Mouse (Mus musculus) liver, embryonic 13.5 days (tissue): ENCODE measurements around the gene Bin2. TPM values are rescaled to one million over a fixed set of nuclear protein-coding genes. Genes with fewer than 3 reads are reported as not detected.

Experiments used
- ATAC-seq: fragments of 200-750 bp; cut with Nextera tagmentation; 2 replicates; pipeline ENCODE4 v1.8.0; 2017; ENCODE audit warnings: low read depth, mild to moderate bottlenecking, moderate number of reproducible peaks, moderate library complexity
- DNase-seq: peaks from one replicate; pipeline ENCODE4 v3.0.0; 2022
- H3K27ac ChIP-seq: fragments of 300-500 bp; sonication (generic); 2 replicates; pipeline ENCODE4 v1.5.1; 2015; ENCODE audit warnings: moderate library complexity, mild to moderate bottlenecking, inconsistent platforms
- H3K27me3 ChIP-seq: fragments of 300-500 bp; sonication (generic); 2 replicates; pipeline ENCODE4 v1.6.1; 2015; ENCODE audit warnings: mild to moderate bottlenecking, inconsistent platforms
- H3K36me3 ChIP-seq: fragments of 300-500 bp; sonication (generic); 2 replicates; pipeline ENCODE4 v1.6.1; 2015; ENCODE audit warnings: mild to moderate bottlenecking, inconsistent platforms
- H3K4me1 ChIP-seq: fragments of 300-500 bp; sonication (generic); replicated peaks from 2 replicates; pipeline ENCODE4 v1.6.1; 2015; ENCODE audit warnings: inconsistent platforms
- H3K4me2 ChIP-seq: fragments of 300-500 bp; sonication (generic); 2 replicates; pipeline ENCODE4 v1.6.1; 2015; ENCODE audit warnings: inconsistent platforms, mild to moderate bottlenecking, moderate library complexity
- H3K4me3 ChIP-seq: fragments of 300-500 bp; sonication (generic); replicated peaks from 2 replicates; pipeline ENCODE4 v1.5.1; 2015; ENCODE audit warnings: mild to moderate bottlenecking, inconsistent platforms
- H3K9ac ChIP-seq: fragments of 300-500 bp; sonication (generic); 2 replicates; pipeline ENCODE4 v1.6.1; 2015; ENCODE audit warnings: mild to moderate bottlenecking, inconsistent platforms
- H3K9me3 ChIP-seq: fragments of 300-500 bp; sonication (generic); replicated peaks from 2 replicates; pipeline ENCODE4 v1.6.1; 2016; ENCODE audit warnings: inconsistent platforms
- WGBS: fragments of 180-500 bp; shearing (Covaris S2); methylation state at CpG from one replicate; pipeline ENCODE4 v1.1.7; 2015; ENCODE audit not compliant: insufficient replicate concordance; 5-methylcytosine and 5-hydroxymethylcytosine counted together
- polyA plus RNA-seq: library from polyadenylated mRNA; unstranded; fragments of >200 nt; fragmentation: Nextera tagmentation; extraction: Ambion mirVana; gene quantifications from 2 replicates; pipeline ENCODE4 v1.2.1, GENCODE M21; 2015

The Bin2 gene
- polyA plus RNA-seq, 1 experiment from 2014 or later: 19.7 TPM

- H3K36me3 ChIP-seq: peaks cover 16% of the 10 kb centered on the region
- H3K27me3 ChIP-seq: no peaks in the 10 kb centered on the region
- WGBS: 45% methylated on average over 9 of the region's 9 CpGs
- no peak overlapping the region for H3K4me2 ChIP-seq
- no peak overlapping the region for H3K27ac ChIP-seq
- DNase-seq (no peak), ATAC-seq (peak; percentile 51; the same call in 1 of the 2 replicates)
- H3K4me1 ChIP-seq: peaks cover 7% of the 10 kb centered on the region
- H3K4me3 ChIP-seq: no peak overlapping the region
- H3K9me3 ChIP-seq: no peaks in the 10 kb centered on the region
- H3K9ac ChIP-seq: no peak overlapping the region
Observed at GRCm38 (mm10) chr15:100651610-100652009, 17.7 kb downstream of the Bin2 start.

- no peak for DNase-seq
- H3K9ac ChIP-seq: no peak overlapping the region
- 85% methylated on average over 10 of the region's 10 CpGs for WGBS
- H3K27me3 ChIP-seq: no peaks in the 10 kb centered on the region
- H3K4me2 ChIP-seq: no peak overlapping the region
- ATAC-seq: no peak
- H3K4me1 ChIP-seq: peaks cover 7% of the 10 kb centered on the region
- peaks cover 10% of the 10 kb centered on the region; the same call in 1 of the 2 replicates for H3K36me3 ChIP-seq
- no peaks in the 10 kb centered on the region for H3K9me3 ChIP-seq
- no peak overlapping the region for H3K27ac ChIP-seq
- H3K4me3 ChIP-seq: no peak overlapping the region
Observed at GRCm38 (mm10) chr15:100650111-100650510, 19.2 kb downstream of the Bin2 start.

GRCm38 (mm10) chr15:100646161-100646560 is 23.2 kb downstream of the Bin2 start:
- Histone ChIP-seq H3K9me3 (no peaks in the 10 kb centered on the region), H3K9ac (no peak overlapping the region), H3K4me1 (no peaks in the 10 kb centered on the region), H3K27ac (no peak overlapping the region), H3K36me3 (peaks cover 22% of the 10 kb centered on the region; the same call in 1 of the 2 replicates), H3K4me2 (no peak overlapping the region), H3K4me3 (no peak overlapping the region), H3K27me3 (no peaks in the 10 kb centered on the region)
- WGBS: 79% methylated on average over 6 of the region's 6 CpGs
- DNase-seq (no peak), ATAC-seq (no peak)

DNA sequence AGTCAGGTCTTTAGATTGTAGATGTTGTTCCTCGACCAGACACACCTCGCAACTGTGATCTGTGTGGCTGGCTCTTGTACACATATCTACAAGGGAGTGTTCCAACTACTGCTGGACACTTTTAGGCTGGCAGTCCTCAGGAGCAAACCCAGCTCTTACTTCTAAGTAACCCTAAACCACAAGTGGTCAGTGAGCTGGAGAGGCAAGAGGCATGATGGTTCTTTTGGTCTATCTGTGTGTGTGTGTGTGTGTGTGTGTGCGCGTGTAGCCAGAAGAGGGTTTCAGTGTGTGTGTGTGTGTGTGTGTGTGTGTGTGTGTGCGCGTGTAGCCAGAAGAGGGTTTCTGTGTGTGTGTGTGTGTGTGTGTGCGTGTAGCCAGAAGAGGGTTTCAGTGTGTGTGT is 26.9 kb downstream of the Bin2 start:
- Histone ChIP-seq H3K9me3 (no peaks in the 10 kb centered on the region), H3K36me3 (peaks cover 18% of the 10 kb centered on the region; the same call in 1 of the 2 replicates), H3K27me3 (peaks cover 17% of the 10 kb centered on the region), H3K4me2 (no peak overlapping the region), H3K4me3 (no peak overlapping the region), H3K9ac (no peak overlapping the region), H3K4me1 (no peaks in the 10 kb centered on the region), H3K27ac (no peak overlapping the region)
- 76% methylated on average over 7 of the region's 7 CpGs for WGBS
- no peak for DNase-seq
- no peak for ATAC-seq

DNA sequence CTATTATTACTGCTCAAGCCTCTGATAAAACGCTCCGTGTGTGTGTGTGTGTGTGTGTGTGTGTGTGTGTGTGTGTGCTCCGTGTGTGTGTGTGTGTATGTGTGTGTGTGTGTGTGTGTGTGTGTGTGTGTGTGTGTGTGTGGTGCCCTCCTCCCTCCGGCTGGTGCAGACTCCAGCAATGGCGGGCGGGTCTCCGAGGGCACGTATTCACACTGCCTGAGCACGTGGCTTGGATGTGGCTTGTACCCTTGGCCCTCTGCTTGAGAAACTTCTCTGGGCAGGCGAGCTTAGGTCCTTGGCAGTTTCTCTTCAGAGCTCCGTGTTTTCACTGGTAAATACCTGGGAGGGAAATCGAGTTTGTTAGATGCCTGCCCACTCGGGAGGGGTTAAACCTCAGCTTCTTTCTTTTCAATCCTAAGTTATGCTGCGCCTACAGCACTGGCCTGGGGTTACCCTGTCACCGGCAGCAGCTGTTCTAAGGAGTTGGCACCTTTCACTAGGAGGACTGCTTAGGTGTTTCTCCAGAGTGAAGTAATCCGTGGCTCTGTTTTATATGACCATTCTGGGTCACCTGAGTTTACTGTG is 28.0 kb downstream of the Bin2 start:
- Histone ChIP-seq H3K36me3 (peaks cover 18% of the 10 kb centered on the region; the same call in 1 of the 2 replicates), H3K27ac (no peak overlapping the region), H3K9me3 (no peaks in the 10 kb centered on the region), H3K27me3 (peaks cover 29% of the 10 kb centered on the region), H3K9ac (no peak overlapping the region), H3K4me2 (no peak overlapping the region), H3K4me1 (peaks cover 11% of the 10 kb centered on the region), H3K4me3 (no peak overlapping the region)
- no peak for DNase-seq
- no peak for ATAC-seq
- WGBS: 76% methylated on average over 10 of the region's 16 CpGs

- ATAC-seq: no peak
- 64% methylated on average over 16 of the region's 16 CpGs for WGBS
- no peak overlapping the region for H3K9ac ChIP-seq
- no peak overlapping the region for H3K27ac ChIP-seq
- no peak overlapping the region for H3K4me3 ChIP-seq
- DNase-seq: no peak
- peaks cover 15% of the 10 kb centered on the region; the same call in 1 of the 2 replicates for H3K36me3 ChIP-seq
- peaks cover 22% of the 10 kb centered on the region for H3K4me1 ChIP-seq
- H3K27me3 ChIP-seq: peaks cover 40% of the 10 kb centered on the region
- no peaks in the 10 kb centered on the region for H3K9me3 ChIP-seq
- H3K4me2 ChIP-seq: no peak overlapping the region
Observed at GRCm38 (mm10) chr15:100639972-100640750, 29.2 kb downstream of the Bin2 start.

DNA sequence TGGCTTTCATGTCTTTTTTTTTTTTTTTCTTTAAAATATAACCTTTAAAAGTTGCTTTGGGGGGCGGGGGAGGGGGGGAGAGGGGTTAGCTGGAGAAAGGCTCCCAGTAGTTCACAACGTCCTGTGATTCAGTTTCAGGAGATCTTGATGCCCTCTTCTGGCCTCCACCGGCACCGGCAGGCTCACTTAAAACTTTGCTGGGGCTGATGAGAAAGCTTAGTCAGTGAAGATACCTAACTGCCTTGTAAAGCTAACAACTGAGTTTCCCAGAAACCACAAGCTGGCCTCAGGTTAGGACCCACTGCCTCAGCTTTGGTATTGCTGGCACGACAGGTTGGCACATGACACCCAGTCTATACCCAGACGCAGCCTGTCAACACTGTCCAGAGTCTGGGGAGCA is 31.7 kb downstream of the Bin2 start:
- H3K27me3 ChIP-seq: peaks cover 57% of the 10 kb centered on the region
- H3K4me2 ChIP-seq: peak overlapping the region; percentile 76
- no peaks in the 10 kb centered on the region for H3K9me3 ChIP-seq
- H3K4me1 ChIP-seq: peaks cover 31% of the 10 kb centered on the region
- H3K36me3 ChIP-seq: peaks cover 9% of the 10 kb centered on the region; the same call in 1 of the 2 replicates
- no peak for ATAC-seq
- H3K27ac ChIP-seq: no peak overlapping the region
- no peak overlapping the region for H3K9ac ChIP-seq
- DNase-seq: no peak
- WGBS: 12% methylated on average over 6 of the region's 6 CpGs
- H3K4me3 ChIP-seq: no peak overlapping the region

DNA sequence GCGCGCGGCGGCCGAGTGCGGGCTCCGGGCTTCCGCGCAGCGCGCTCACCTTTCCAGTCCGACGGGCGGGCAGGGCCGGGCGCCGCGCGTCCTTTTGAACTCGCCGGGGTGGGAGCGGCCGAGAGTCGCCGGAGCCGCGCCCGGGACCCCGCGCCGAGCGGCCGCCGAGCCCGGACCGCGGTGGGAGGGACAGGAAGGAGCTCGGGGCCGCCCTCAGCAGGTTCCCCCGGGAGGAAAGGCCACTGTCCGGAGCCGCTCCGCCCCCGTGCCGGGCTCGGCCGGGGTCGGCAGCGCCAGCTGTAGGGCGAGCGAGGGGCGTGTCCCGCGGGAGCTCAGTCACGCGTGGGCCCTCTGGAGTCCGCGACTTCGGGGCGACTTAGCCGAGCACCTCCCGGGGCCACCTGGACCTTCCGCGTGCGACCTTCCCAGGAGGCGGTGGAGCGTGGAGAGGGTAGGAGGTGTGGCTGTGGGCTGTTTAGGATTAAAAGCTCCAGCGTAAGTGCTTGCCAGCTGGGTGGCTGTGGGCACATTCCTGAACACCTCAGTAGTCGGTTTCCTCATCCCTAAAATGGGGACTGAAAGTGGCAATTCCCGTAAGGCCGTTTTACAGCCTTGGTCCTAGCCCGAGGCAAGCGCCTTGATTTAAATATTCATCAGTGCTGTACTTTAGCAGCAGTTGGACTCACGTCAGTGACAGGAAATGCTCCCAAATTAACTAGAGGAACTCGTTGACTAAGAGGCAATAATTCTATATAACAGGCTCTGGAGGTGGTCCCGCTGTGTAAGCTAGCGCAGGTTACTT is 32.5 kb downstream of the Bin2 start, which contains the start of gene Smagp:
Gene Smagp (minus strand): TSS at position 241 of the 802 bp plus-strand sequence.
- Histone ChIP-seq H3K4me1 (peaks cover 38% of the 10 kb centered on the region), H3K9ac (peak within 1 kb of the TSS; percentile 59), H3K4me3 (peak within 1 kb of the TSS; percentile 62), H3K27me3 (peaks cover 60% of the 10 kb centered on the region), H3K4me2 (peak within 1 kb of the TSS; percentile 76), H3K27ac (no peak within 1 kb of the TSS), H3K36me3 (peaks cover 7% of the 10 kb centered on the region; the same call in 1 of the 2 replicates), H3K9me3 (no peaks in the 10 kb centered on the region)
- DNase-seq (no peak), ATAC-seq (peak; percentile 47)
- under 1% methylated on average over 75 of the region's 77 CpGs for WGBS

- 4% methylated on average over 38 of the region's 38 CpGs for WGBS
- peaks cover 47% of the 10 kb centered on the region for H3K4me1 ChIP-seq
- H3K27me3 ChIP-seq: peaks cover 61% of the 10 kb centered on the region
- peak overlapping the region; percentile 76 for H3K4me2 ChIP-seq
- no peak overlapping the region for H3K27ac ChIP-seq
- no peak for ATAC-seq
- peak overlapping the region; percentile 62 for H3K4me3 ChIP-seq
- DNase-seq: no peak
- H3K36me3 ChIP-seq: no peaks in the 10 kb centered on the region
- H3K9ac ChIP-seq: peak overlapping the region; percentile 59
- no peaks in the 10 kb centered on the region for H3K9me3 ChIP-seq
Observed at GRCm38 (mm10) chr15:100635851-100636645, 33.3 kb downstream of the Bin2 start.

DNA sequence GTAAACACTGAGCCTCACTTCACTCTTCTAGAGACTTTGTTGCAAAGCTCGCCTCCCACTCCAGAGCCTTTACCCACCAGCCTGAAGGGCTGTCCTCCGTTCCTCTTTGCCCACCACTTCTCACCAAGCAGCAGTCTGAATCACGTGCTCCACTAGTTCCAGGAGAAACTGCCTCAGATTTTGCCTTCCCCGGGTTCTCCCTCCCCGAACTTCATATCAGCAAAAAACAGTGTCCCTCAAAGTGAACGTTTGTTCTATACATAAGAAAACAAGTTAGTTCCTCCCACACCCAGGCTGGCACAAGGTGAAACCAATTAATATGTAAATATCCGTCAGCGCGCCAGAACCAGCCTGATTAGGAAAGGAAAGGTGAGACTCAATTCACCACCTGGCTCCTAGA is 34.1 kb downstream of the Bin2 start:
- H3K4me1 ChIP-seq: peaks cover 49% of the 10 kb centered on the region
- H3K9ac ChIP-seq: no peak overlapping the region
- no peaks in the 10 kb centered on the region for H3K9me3 ChIP-seq
- no peak overlapping the region for H3K4me3 ChIP-seq
- peak overlapping the region; percentile 76 for H3K4me2 ChIP-seq
- WGBS: 8% methylated on average over 9 of the region's 9 CpGs
- peaks cover 63% of the 10 kb centered on the region for H3K27me3 ChIP-seq
- H3K36me3 ChIP-seq: no peaks in the 10 kb centered on the region
- no peak for ATAC-seq
- H3K27ac ChIP-seq: no peak overlapping the region
- DNase-seq: no peak
